Mouse (Mus musculus) heart, postnatal 10 days (tissue): ENCODE data around the gene Gm10719. TPM values are rescaled to one million over a fixed set of nuclear protein-coding genes. Genes with fewer than 3 reads are reported as not detected.
"Not testable (repeated sequence)": the region's sequence is repeated elsewhere in the genome, so short reads cannot be mapped to it uniquely, and the experiment has no call there.

Experiments used
- DNase-seq, 2 experiments: peaks; one replicate each; pipeline ENCODE4 v3.0.0; 2021
- intact Hi-C: fragments of 180-260 bp; cut with DNase I; formaldehyde crosslinking; loops from one replicate; pipeline ENCODE4 v1.15.1; 2025
- microRNA-seq, 2 experiments: library from miRNA; unstranded; fragments of <30 nt; microRNA quantifications; one replicate each; pipeline ENCODE4 v1.2.0; 2022
- total RNA-seq, 2 experiments: library from RNA; stranded (reverse); gene quantifications; 2 replicates each; pipeline ENCODE4 v1.2.3; 2021

Gm10719 gene
- total RNA-seq, 2 experiments from 2014 or later, result not detected

- intact Hi-C loops, result not testable (repeated sequence)
- DNase-seq, result peak; percentile 14 to 54
Measured at GRCm38 (mm10) chr9:3024912-3025467, 7.8 kb downstream of the Gm10719 start, which contains the start of gene Gm10717. TSS of gene Gm10717 (plus strand) at chr9:3025417.

GRCm38 (mm10) chr9:3025653-3026052, 8.4 kb downstream of the Gm10719 start:
- peak; percentile 72 to 82 for DNase-seq
- intact Hi-C loops, result not testable (repeated sequence)

- intact Hi-C loops, result not testable (repeated sequence)
Measured at GRCm38 (mm10) chr9:3026136-3026535, 8.9 kb downstream of the Gm10719 start.

GRCm38 (mm10) chr9:3026741-3027140, 9.5 kb downstream of the Gm10719 start:
- DNase-seq, intact Hi-C loops: not testable (repeated sequence)

More at GRCm38 (mm10) chr9:3026136-3026535, 8.9 kb downstream of the Gm10719 start:
- DNase-seq, result not testable (repeated sequence)

- DNase-seq, intact Hi-C loops: not testable (repeated sequence)
Measured at GRCm38 (mm10) chr9:3027200-3027599, 10.0 kb downstream of the Gm10719 start.

- peak; percentile 12 to 42 for DNase-seq
- intact Hi-C loops, result not testable (repeated sequence)
Measured at GRCm38 (mm10) chr9:3029276-3030000, 12.2 kb downstream of the Gm10719 start.

GRCm38 (mm10) chr9:3030677-3031318, 13.6 kb downstream of the Gm10719 start:
- DNase-seq, intact Hi-C loops: not testable (repeated sequence)

GRCm38 (mm10) chr9:3034299-3034698, 17.1 kb downstream of the Gm10719 start, which contains the start of gene Gm17535:
TSS of gene Gm17535 (plus strand) at chr9:3034599.
- intact Hi-C loops, DNase-seq: not testable (repeated sequence)

- intact Hi-C loops, DNase-seq: not testable (repeated sequence)
Measured at GRCm38 (mm10) chr9:3036577-3036976, 19.4 kb downstream of the Gm10719 start, which contains the start of gene Gm10715. TSS of gene Gm10715 (plus strand) at chr9:3036877.

- DNase-seq, intact Hi-C loops: not testable (repeated sequence)
Measured at GRCm38 (mm10) chr9:3038161-3038560, 21.0 kb downstream of the Gm10719 start.

Small RNA genes lying within 50 kb of the gene (microRNA-seq; reads per million reads assigned to microRNA genes)
- gene Mir101c, result 0 reads per million in 2 experiments

Other genes with a start within 250 kb of the Gm10719 start
- not detected for gene Gm10722, start 16.5 kb upstream of the Gm10719 start, total RNA-seq
- not detected for gene Gm11168, start 14.1 kb upstream of the Gm10719 start, total RNA-seq
- gene Gm10721, start 4.3 kb upstream of the Gm10719 start, total RNA-seq, result not detected
- not detected for gene Gm10720, start 1.8 kb upstream of the Gm10719 start, total RNA-seq
- gene Gm10718, start 6.1 kb downstream of the Gm10719 start, total RNA-seq, result under 1 TPM in 1 of 2 experiments, not detected in 1; 0.99 TPM
- gene Gm10717, start 8.0 kb downstream of the Gm10719 start, total RNA-seq, result not detected
- not detected for gene Gm17535, start 17.2 kb downstream of the Gm10719 start, total RNA-seq
- gene Gm10715, start 19.5 kb downstream of the Gm10719 start, total RNA-seq, result not detected